Mouse (Mus musculus) inflammation-experienced regulatory T-cells (primary cell): ENCODE results near the gene Psmb11. TPM values are rescaled to one million over a fixed set of nuclear protein-coding genes. Genes with fewer than 3 reads are reported as not detected.

Experiments
- polyA plus RNA-seq, 2 experiments: library from polyadenylated mRNA; unstranded; fragments of 100-300 nt; shearing (Covaris generic); gene quantifications; one replicate each; pipeline ENCODE4 v1.2.1; 2017

Gene Psmb11
- under 1 TPM; 0.08 to 0.17 TPM for polyA plus RNA-seq

GRCm38 (mm10) chr14:54621133-54621532 is at the start of gene Psmb11:
Gene Psmb11 (plus strand): TSS chr14:54621433.

GRCm38 (mm10) chr14:54577089-54577982 is 43.9 kb upstream of the Psmb11 start, which contains the start of gene Ajuba:
Gene Ajuba (minus strand): TSS chr14:54577558.

GRCm38 (mm10) chr14:54605752-54606321 is 15.4 kb upstream of the Psmb11 start, which contains the start of gene 4931414P19Rik:
Gene 4931414P19Rik (minus strand): TSS chr14:54605993.

GRCm38 (mm10) chr14:54617897-54618365 is 3.3 kb upstream of the Psmb11 start, which contains the start of gene Psmb5:
Gene Psmb5 (minus strand): TSS chr14:54618022.

GRCm38 (mm10) chr14:54640946-54641304 is 19.7 kb downstream of the Psmb11 start, which contains the start of gene Gm17606:
Gene Gm17606 (plus strand): TSS chr14:54640952.

GRCm38 (mm10) chr14:54641305-54641969 is 20.2 kb downstream of the Psmb11 start, which contains the start of gene Cdh24:
Gene Cdh24 (minus strand): TSS chr14:54641364.

Other genes with a start within 250 kb of the Psmb11 start
- 1 to 10 TPM; 1.5 to 1.6 TPM for gene Slc7a7, start 203.7 kb upstream of the Psmb11 start, polyA plus RNA-seq
- gene Mrpl52, start 194.5 kb upstream of the Psmb11 start, polyA plus RNA-seq = 100 to 1,000 TPM; 170 to 222 TPM
- gene Mmp14, start 189.8 kb upstream of the Psmb11 start, polyA plus RNA-seq = 10 to 100 TPM in 1 of 2 experiments, 1 to 10 TPM in 1; 6.7 to 25.0 TPM
- 100 to 1,000 TPM; 364 to 420 TPM for gene Lrp10, start 157.3 kb upstream of the Psmb11 start, polyA plus RNA-seq
- under 1 TPM; 0.35 to 0.87 TPM for gene Rem2, start 145.3 kb upstream of the Psmb11 start, polyA plus RNA-seq
- 10 to 100 TPM; 35.4 to 48.8 TPM for gene Prmt5, start 103.9 kb upstream of the Psmb11 start, polyA plus RNA-seq
- 10 to 100 TPM; 32.7 to 36.5 TPM for gene Haus4, start 66.8 kb upstream of the Psmb11 start, polyA plus RNA-seq
- under 1 TPM; 0.81 to 0.84 TPM for gene Ajuba, start 43.9 kb upstream of the Psmb11 start, polyA plus RNA-seq
- 1 to 10 TPM; 1.8 to 1.9 TPM for gene 4931414P19Rik, start 15.4 kb upstream of the Psmb11 start, polyA plus RNA-seq
- gene Psmb5, start 3.4 kb upstream of the Psmb11 start, polyA plus RNA-seq = 100 to 1,000 TPM; 173 to 203 TPM
- not detected for gene Gm17606, start 19.5 kb downstream of the Psmb11 start, polyA plus RNA-seq
- gene Cdh24, start 19.9 kb downstream of the Psmb11 start, polyA plus RNA-seq = 1 to 10 TPM; 1.8 to 1.9 TPM
- 10 to 100 TPM; 78.9 to 85.7 TPM for gene 1700123O20Rik, start 64.8 kb downstream of the Psmb11 start, polyA plus RNA-seq
- gene Acin1, start 65.5 kb downstream of the Psmb11 start, polyA plus RNA-seq = 10 to 100 TPM; 70.4 to 93.8 TPM
- 1 to 10 TPM in 1 of 2 experiments, under 1 TPM in 1; 0.06 to 2.6 TPM for gene Gm29776, start 77.4 kb downstream of the Psmb11 start, polyA plus RNA-seq
- not detected for gene Cebpe, start 90.7 kb downstream of the Psmb11 start, polyA plus RNA-seq
- gene Slc7a8, start 160.5 kb downstream of the Psmb11 start, polyA plus RNA-seq = under 1 TPM; 0.14 to 0.76 TPM
- not detected for gene Rnf212b, start 192.7 kb downstream of the Psmb11 start, polyA plus RNA-seq
- gene Homez, start 249.5 kb downstream of the Psmb11 start, polyA plus RNA-seq = 10 to 100 TPM; 13.5 to 15.9 TPM